Mouse (Mus musculus) kidney, embryonic 14.5 days (tissue): ENCODE measurements at regions not wholly inside any gene's neighbourhood (a gene's known extent, or its start where the extent isn't known, plus 50 kb on each side); places are given as distances from the start of the nearest gene placed in this dataset.

ENCODE experiments used
- ATAC-seq: fragments of 200-750 bp; cut with Nextera tagmentation; 2 replicates; pipeline ENCODE4 v1.8.0; 2017; ENCODE audit warnings: moderate number of reproducible peaks, mild to moderate bottlenecking, moderate TSS enrichment, moderate library complexity; ENCODE audit not compliant: low FRiP score, low TSS enrichment
- H3K27ac ChIP-seq: fragments of 300-500 bp; sonication (generic); 2 replicates; pipeline ENCODE4 v1.5.1; 2014; ENCODE audit warnings: low read depth, mild to moderate bottlenecking, low read length, moderate library complexity, mixed read lengths
- H3K27me3 ChIP-seq: fragments of 300-500 bp; sonication (generic); 2 replicates; pipeline ENCODE4 v1.6.1; 2014; ENCODE audit warnings: mild to moderate bottlenecking, low read length; ENCODE audit not compliant: control insufficient read depth, insufficient read depth
- H3K36me3 ChIP-seq: fragments of 300-500 bp; sonication (generic); 2 replicates; pipeline ENCODE4 v1.6.1; 2014; ENCODE audit warnings: low read length, mixed read lengths; ENCODE audit not compliant: control insufficient read depth, insufficient read depth
- H3K4me1 ChIP-seq: fragments of 300-500 bp; sonication (generic); 2 replicates; pipeline ENCODE4 v1.6.1; 2014; ENCODE audit warnings: low read length, mixed read lengths; ENCODE audit not compliant: control insufficient read depth, insufficient read depth
- H3K4me2 ChIP-seq: fragments of 300-500 bp; sonication (generic); replicated peaks from 2 replicates; pipeline ENCODE4 v1.6.1; 2014; ENCODE audit warnings: low read depth, mild to moderate bottlenecking, low read length
- H3K4me3 ChIP-seq: fragments of 300-500 bp; sonication (generic); 2 replicates; pipeline ENCODE4 v1.5.1; 2014; ENCODE audit warnings: mild to moderate bottlenecking, low read length
- H3K9ac ChIP-seq: fragments of 300-500 bp; sonication (generic); 2 replicates; pipeline ENCODE4 v1.6.1; 2014; ENCODE audit warnings: low read depth, mild to moderate bottlenecking, low read length, moderate library complexity
- H3K9me3 ChIP-seq: fragments of 300-500 bp; sonication (generic); 2 replicates; pipeline ENCODE4 v1.6.1; 2016; ENCODE audit warnings: low read length; ENCODE audit not compliant: control insufficient read depth
- WGBS: fragments of 180-500 bp; shearing (Covaris S2); extraction: QIAGEN DNeasy Blood & Tissue Kit; methylation state at CpG from one replicate; pipeline ENCODE4 v1.1.7; 2014; 5-methylcytosine and 5-hydroxymethylcytosine counted together

- 56% methylated on average over 6 of the region's 6 CpGs for whole genome bisulfite sequencing
- no peaks in the 10 kb centered on the region for H3K27me3 ChIP-seq
- H3K4me2 ChIP-seq, result no peak overlapping the region
- ATAC-seq, result no peak
- peaks cover 8% of the 10 kb centered on the region; the same call in 1 of the 2 replicates for H3K4me1 ChIP-seq
- H3K9ac ChIP-seq, result no peak overlapping the region
- no peak overlapping the region for H3K4me3 ChIP-seq
- no peaks in the 10 kb centered on the region for H3K36me3 ChIP-seq
- no peaks in the 10 kb centered on the region for H3K9me3 ChIP-seq
- no peak overlapping the region for H3K27ac ChIP-seq
Measured at GRCm38 (mm10) chr15:97170074-97170473, 76.8 kb upstream of the Pced1b start.

- H3K4me2 ChIP-seq, result no peak overlapping the region
- WGBS, result 79% methylated on average over 10 of the region's 10 CpGs
- no peaks in the 10 kb centered on the region for H3K27me3 ChIP-seq
- H3K36me3 ChIP-seq, result no peaks in the 10 kb centered on the region
- H3K9me3 ChIP-seq, result no peaks in the 10 kb centered on the region
- H3K4me1 ChIP-seq, result peaks cover 6% of the 10 kb centered on the region
- no peak overlapping the region for H3K27ac ChIP-seq
- no peak overlapping the region for H3K9ac ChIP-seq
- no peak overlapping the region for H3K4me3 ChIP-seq
- no peak for ATAC-seq
Measured at GRCm38 (mm10) chr15:97169381-97169780, 77.5 kb upstream of the Pced1b start.

GRCm38 (mm10) chr15:97167116-97167515 lies 79.8 kb upstream of the Pced1b start:
- Histone ChIP-seq H3K4me2 (no peak overlapping the region), H3K4me3 (no peak overlapping the region), H3K4me1 (peaks cover 4% of the 10 kb centered on the region; the same call in 1 of the 2 replicates), H3K27ac (no peak overlapping the region), H3K27me3 (no peaks in the 10 kb centered on the region), H3K9me3 (no peaks in the 10 kb centered on the region), H3K36me3 (no peaks in the 10 kb centered on the region), H3K9ac (no peak overlapping the region)
- no peak for ATAC-seq
- WGBS, result 96% methylated on average over 7 of the region's 7 CpGs

- Histone ChIP-seq H3K36me3 (no peaks in the 10 kb centered on the region), H3K4me1 (peaks cover 4% of the 10 kb centered on the region; the same call in 1 of the 2 replicates), H3K9me3 (no peaks in the 10 kb centered on the region), H3K4me2 (peak overlapping the region; percentile 9), H3K9ac (no peak overlapping the region), H3K4me3 (no peak overlapping the region), H3K27me3 (no peaks in the 10 kb centered on the region), H3K27ac (no peak overlapping the region)
- 0 out of 2 replicates have a peak, but pooled peaks have one; percentile 52 for ATAC-seq
- 37% methylated on average over 15 of the region's 15 CpGs for WGBS
Measured at GRCm38 (mm10) chr15:97164616-97165015, 82.3 kb upstream of the Pced1b start.

GRCm38 (mm10) chr15:97163971-97164370 lies 82.9 kb upstream of the Pced1b start:
- Histone ChIP-seq H3K36me3 (no peaks in the 10 kb centered on the region), H3K9ac (no peak overlapping the region), H3K4me2 (no peak overlapping the region), H3K4me3 (no peak overlapping the region), H3K9me3 (no peaks in the 10 kb centered on the region), H3K4me1 (peaks cover 4% of the 10 kb centered on the region; the same call in 1 of the 2 replicates), H3K27ac (no peak overlapping the region), H3K27me3 (no peaks in the 10 kb centered on the region)
- no peak for ATAC-seq
- WGBS, result 71% methylated on average over 6 of the region's 6 CpGs

- H3K4me1 ChIP-seq, result peaks cover 4% of the 10 kb centered on the region; the same call in 1 of the 2 replicates
- no peaks in the 10 kb centered on the region for H3K27me3 ChIP-seq
- H3K36me3 ChIP-seq, result no peaks in the 10 kb centered on the region
- no peak overlapping the region for H3K27ac ChIP-seq
- no peaks in the 10 kb centered on the region for H3K9me3 ChIP-seq
- no peak overlapping the region for H3K4me2 ChIP-seq
- no peak overlapping the region for H3K9ac ChIP-seq
- no peak for ATAC-seq
- WGBS, result 92% methylated on average over 8 of the region's 8 CpGs
- H3K4me3 ChIP-seq, result no peak overlapping the region
Measured at GRCm38 (mm10) chr15:97163090-97163489, 83.8 kb upstream of the Pced1b start.

GRCm38 (mm10) chr15:97162305-97162704 lies 84.6 kb upstream of the Pced1b start:
- no peak for ATAC-seq
- WGBS, result 86% methylated on average over 8 of the region's 8 CpGs
- no peaks in the 10 kb centered on the region for H3K9me3 ChIP-seq
- H3K27me3 ChIP-seq, result no peaks in the 10 kb centered on the region
- H3K9ac ChIP-seq, result no peak overlapping the region
- H3K4me3 ChIP-seq, result no peak overlapping the region
- H3K4me1 ChIP-seq, result peaks cover 4% of the 10 kb centered on the region; the same call in 1 of the 2 replicates
- no peaks in the 10 kb centered on the region for H3K36me3 ChIP-seq
- H3K27ac ChIP-seq, result no peak overlapping the region
- no peak overlapping the region for H3K4me2 ChIP-seq

- H3K27ac ChIP-seq, result no peak overlapping the region
- no peak overlapping the region for H3K9ac ChIP-seq
- H3K9me3 ChIP-seq, result no peaks in the 10 kb centered on the region
- no peak overlapping the region for H3K4me3 ChIP-seq
- no peaks in the 10 kb centered on the region for H3K27me3 ChIP-seq
- no peaks in the 10 kb centered on the region for H3K36me3 ChIP-seq
- H3K4me1 ChIP-seq, result peaks cover 4% of the 10 kb centered on the region; the same call in 1 of the 2 replicates
- ATAC-seq, result no peak
- H3K4me2 ChIP-seq, result no peak overlapping the region
- WGBS, result 88% methylated on average over 5 of the region's 5 CpGs
Measured at GRCm38 (mm10) chr15:97161530-97161929, 85.4 kb upstream of the Pced1b start.

- no peak for ATAC-seq
- H3K27ac ChIP-seq, result no peak overlapping the region
Measured at GRCm38 (mm10) chr15:97152354-97152753, 94.6 kb upstream of the Pced1b start.

More at GRCm38 (mm10) chr15:97152354-97152753, 94.6 kb upstream of the Pced1b start:
- Histone ChIP-seq H3K4me2 (no peak overlapping the region), H3K36me3 (no peaks in the 10 kb centered on the region), H3K27me3 (no peaks in the 10 kb centered on the region), H3K9me3 (no peaks in the 10 kb centered on the region), H3K9ac (no peak overlapping the region), H3K4me1 (no peaks in the 10 kb centered on the region), H3K4me3 (no peak overlapping the region)
- WGBS, result 67% methylated on average over 8 of the region's 8 CpGs
